ENCODE assay signal across 8 mouse cellular contexts in the genomic region with DNA sequence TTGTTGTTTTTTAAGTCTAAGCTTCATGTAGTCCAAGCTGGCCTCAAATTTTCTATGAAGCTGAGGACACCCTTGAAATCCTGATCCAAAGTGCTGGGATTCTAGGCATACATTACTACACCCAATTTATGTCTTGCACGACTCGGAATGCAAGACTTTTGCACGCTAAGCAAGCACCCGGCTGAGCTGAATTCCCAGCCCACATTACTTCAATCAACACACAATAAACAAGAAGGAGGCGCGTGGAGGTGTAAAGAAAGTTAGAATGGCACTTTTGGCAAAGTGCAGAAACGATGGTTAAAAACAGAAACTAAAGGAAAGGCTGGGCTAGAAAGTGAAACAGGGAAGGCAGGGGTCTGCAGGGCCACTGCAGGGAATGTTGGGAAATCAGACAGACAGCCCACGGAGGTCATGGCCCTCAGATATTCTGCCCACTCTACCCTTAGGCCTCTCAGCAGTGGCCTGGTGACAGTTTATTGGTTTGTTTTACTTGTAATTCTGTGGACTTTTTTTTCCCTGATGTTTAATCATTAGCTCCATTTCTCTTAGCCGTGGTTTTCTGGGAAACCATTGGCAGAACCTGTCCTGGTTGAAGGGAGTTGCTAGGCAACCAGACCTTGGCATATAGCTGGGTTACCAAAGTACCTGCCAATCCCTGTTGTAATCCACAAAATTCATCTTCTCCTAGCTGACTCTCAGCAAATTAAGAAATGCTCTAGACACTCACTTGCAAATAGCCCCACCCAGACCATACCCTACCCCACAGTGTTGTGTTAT.
A peak's percentile ranks its signal among the peaks of the same experiment; 100 is the strongest.
DNase-seq lines count a peak whose midpoint lies in the region; ATAC-seq and TF ChIP-seq lines count a peak whose summit lies in the region.

No protein-coding gene starts in this region.

- H3K9ac ChIP-seq in hindbrain, embryonic 14.5 days: no peak overlapping the region
- H3K9ac ChIP-seq in liver, embryonic 15.5 days: no peak overlapping the region

- TF ChIP-seq CTCF in kidney, adult 2 months (conservative IDR thresholded peaks at IDR 0.05; ENCODE audit: insufficient read depth, insufficient read length, low read depth, low read length): no peak

- H3K4me3 ChIP-seq in hindbrain, embryonic 14.5 days (replicated peaks; ENCODE audit: low read length): no peak overlapping the region
- H3K4me3 ChIP-seq in hindbrain, embryonic 10.5 days: no peak overlapping the region
- peak overlapping the region; percentile 17; the same call in 1 of the 2 replicates for H3K4me3 ChIP-seq in kidney, adult 2 months (ENCODE audit: insufficient read depth, low read depth, low read length)
- no peak overlapping the region for H3K4me3 ChIP-seq in liver, embryonic 15.5 days (replicated peaks)
- H3K4me3 ChIP-seq in embryonic facial prominence, embryonic 10.5 days: no peak overlapping the region

- WGBS in hindbrain, embryonic 14.5 days: 56% methylated on average over 9 of the region's 9 CpGs
- 69% methylated on average over 9 of the region's 9 CpGs for WGBS in hindbrain, embryonic 10.5 days
- whole genome bisulfite sequencing in kidney, adult 2 months: 35% methylated on average over 9 of the region's 9 CpGs
- 59% methylated on average over 9 of the region's 9 CpGs for whole genome bisulfite sequencing in liver, embryonic 15.5 days (ENCODE audit: insufficient replicate concordance)
- WGBS in embryonic facial prominence, embryonic 10.5 days: 79% methylated on average over 9 of the region's 9 CpGs

- H3K27me3 ChIP-seq in hindbrain, embryonic 14.5 days (ENCODE audit: control insufficient read depth, insufficient read depth, low read length): no peaks in the 10 kb centered on the region
- no peaks in the 10 kb centered on the region for H3K27me3 ChIP-seq in hindbrain, embryonic 10.5 days (ENCODE audit: insufficient read depth, poor library complexity, severe bottlenecking)
- no peaks in the 10 kb centered on the region; the same call in 1 of the 2 replicates for H3K27me3 ChIP-seq in kidney, adult 2 months (replicated peaks; ENCODE audit: control insufficient read depth, insufficient read depth, low read length)
- no peaks in the 10 kb centered on the region for H3K27me3 ChIP-seq in liver, embryonic 15.5 days
- H3K27me3 ChIP-seq in embryonic facial prominence, embryonic 10.5 days (replicated peaks; ENCODE audit: low read depth, poor library complexity, severe bottlenecking): no peaks in the 10 kb centered on the region

- ATAC-seq in hindbrain, embryonic 14.5 days (ENCODE audit: low FRiP score): no peak
- ATAC-seq in liver, embryonic 15.5 days (ENCODE audit: insufficient read depth): peak; percentile 81
- ATAC-seq in megakaryocyte, adult 5-6 weeks (ENCODE audit: poor library complexity, severe bottlenecking): no peak

- H3K27ac ChIP-seq in hindbrain, embryonic 14.5 days: no peak overlapping the region
- no peak overlapping the region for H3K27ac ChIP-seq in hindbrain, embryonic 10.5 days
- peak overlapping the region; percentile 19; the same call in 1 of the 2 replicates for H3K27ac ChIP-seq in kidney, adult 2 months (ENCODE audit: insufficient read depth, low read depth, low read length)
- no peak overlapping the region for H3K27ac ChIP-seq in liver, embryonic 15.5 days (replicated peaks)
- no peak overlapping the region for H3K27ac ChIP-seq in embryonic facial prominence, embryonic 10.5 days (replicated peaks)

- no peaks in the 10 kb centered on the region for H3K9me3 ChIP-seq in hindbrain, embryonic 14.5 days (ENCODE audit: control insufficient read depth, low read length)
- no peaks in the 10 kb centered on the region for H3K9me3 ChIP-seq in hindbrain, embryonic 10.5 days
- no peaks in the 10 kb centered on the region for H3K9me3 ChIP-seq in liver, embryonic 15.5 days (replicated peaks)
- no peaks in the 10 kb centered on the region for H3K9me3 ChIP-seq in embryonic facial prominence, embryonic 10.5 days

- DNase-seq in hindbrain, embryonic 14.5 days (ENCODE audit: low spot score): peak; percentile 40
- DNase-seq in hindbrain, embryonic 10.5 days (ENCODE audit: low spot score): no peak
- peak; percentile 78 for DNase-seq in adrenal gland, postnatal 10 days
- DNase-seq in kidney, adult 2 months: peak; percentile 90
- DNase-seq in testis, postnatal 14 days (ENCODE audit: low spot score): no peak
- no peak for DNase-seq in embryonic facial prominence, embryonic 10.5 days (ENCODE audit: low spot score)

- H3K36me3 ChIP-seq in hindbrain, embryonic 14.5 days (replicated peaks; ENCODE audit: control insufficient read depth, insufficient read depth): no peaks in the 10 kb centered on the region
- no peaks in the 10 kb centered on the region for H3K36me3 ChIP-seq in hindbrain, embryonic 10.5 days
- H3K36me3 ChIP-seq in kidney, adult 2 months (ENCODE audit: control insufficient read depth, insufficient read depth, low read length): no peaks in the 10 kb centered on the region
- H3K36me3 ChIP-seq in liver, embryonic 15.5 days (replicated peaks): no peaks in the 10 kb centered on the region
- no peaks in the 10 kb centered on the region for H3K36me3 ChIP-seq in embryonic facial prominence, embryonic 10.5 days (replicated peaks)

- H3K4me2 ChIP-seq in hindbrain, embryonic 14.5 days (replicated peaks): no peak overlapping the region
- H3K4me2 ChIP-seq in liver, embryonic 15.5 days: no peak overlapping the region

- TF ChIP-seq POLR2A in kidney, adult 2 months (IDR thresholded peaks at IDR 0.05; ENCODE audit: low read depth, low read length): no peak

- 0 out of 2 replicates have a peak, but pooled peaks cover 5% of the 10 kb centered on the region for H3K4me1 ChIP-seq in hindbrain, embryonic 14.5 days (replicated peaks; ENCODE audit: control insufficient read depth, insufficient read depth, low read length)
- H3K4me1 ChIP-seq in hindbrain, embryonic 10.5 days (replicated peaks): no peaks in the 10 kb centered on the region
- peaks cover 5% of the 10 kb centered on the region; the same call in 1 of the 2 replicates for H3K4me1 ChIP-seq in kidney, adult 2 months (ENCODE audit: control insufficient read depth, insufficient read depth, low read length)
- no peaks in the 10 kb centered on the region for H3K4me1 ChIP-seq in liver, embryonic 15.5 days (replicated peaks)
- no peaks in the 10 kb centered on the region for H3K4me1 ChIP-seq in embryonic facial prominence, embryonic 10.5 days

Comparison
In these comparisons a context has a peak if more than half of its experiments do, and no peak if none do; other contexts are left out.
1. DNase-seq: peak in hindbrain, embryonic 14.5 days (single experiment), adrenal gland, postnatal 10 days (single experiment) and kidney, adult 2 months (single experiment); none in hindbrain, embryonic 10.5 days (single experiment), testis, postnatal 14 days (single experiment) and embryonic facial prominence, embryonic 10.5 days (single experiment).